Mouse (Mus musculus): ENCODE data around the gene Zfp446.

DNA sequence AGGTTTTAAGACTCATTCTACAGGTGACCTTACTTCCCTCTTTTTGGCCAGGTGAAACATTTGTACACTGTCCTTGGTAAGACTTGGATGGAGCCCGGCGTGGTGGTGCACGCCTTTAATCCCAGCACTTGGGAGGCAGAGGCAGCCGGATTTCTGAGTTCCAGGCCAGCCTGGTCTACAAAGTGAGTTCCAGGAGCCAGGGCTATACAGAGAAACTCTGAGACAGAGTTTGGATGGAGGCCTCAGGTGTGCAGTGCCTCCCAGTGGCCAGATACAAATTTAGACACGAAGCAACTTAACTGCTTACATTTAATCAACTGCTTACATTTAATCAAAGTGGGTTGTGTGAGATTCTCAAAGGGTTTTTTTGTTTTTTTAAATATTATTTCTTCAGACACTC is 53.4 kb downstream of the Zfp446 start:
- TF ChIP-seq GATA1 (IDR thresholded peaks at IDR 0.05; ENCODE audit: borderline replicate concordance, low read length): no peak
- TF ChIP-seq FLI1 (IDR thresholded peaks at IDR 0.05; ENCODE audit: low read length): no peak
